Mouse (Mus musculus): ENCODE measurements around the gene Pacrg. TPM values are rescaled to one million over a fixed set of nuclear protein-coding genes. Genes with fewer than 3 reads are reported as not detected.

Pacrg gene
- total and polyA plus RNA-seq, 2 experiments from 2014 or later = 6.2 to 20.7 TPM

GRCm38 (mm10) chr17:10840731-10841201, 655 bp upstream of the Pacrg start:
- 2% methylated on average over 20 of the region's 20 CpGs for WGBS
- H3K9ac ChIP-seq = peak overlapping the region; percentile 78
- peak overlapping the region; percentile 82 for H3K4me2 ChIP-seq (ENCODE audit: low read depth)
- DNase-seq (peak; percentile 71), ATAC-seq (peak; percentile 58)
- H3K36me3 ChIP-seq (ENCODE audit: insufficient read depth) = no peaks in the 10 kb centered on the region
- peak overlapping the region; percentile 71 for H3K4me3 ChIP-seq (ENCODE audit: low read depth, low read length)
- H3K4me1 ChIP-seq (ENCODE audit: insufficient read depth) = no peaks in the 10 kb centered on the region; the same call in 1 of the 2 replicates
- peak; percentile 71 for TF ChIP-seq CTCF (IDR thresholded peaks at IDR 0.05; ENCODE audit: low read depth)
- H3K9me3 ChIP-seq (ENCODE audit: low read length) = no peaks in the 10 kb centered on the region
- peak overlapping the region; percentile 85 for H3K27ac ChIP-seq (ENCODE audit: low read depth, low read length)
- H3K27me3 ChIP-seq (ENCODE audit: insufficient read depth, low read length) = no peaks in the 10 kb centered on the region

- no peak overlapping the region for H3K9ac ChIP-seq
- H3K27ac ChIP-seq (ENCODE audit: low read depth, low read length) = no peak overlapping the region
- no peaks in the 10 kb centered on the region for H3K9me3 ChIP-seq (ENCODE audit: low read length)
- H3K4me3 ChIP-seq (ENCODE audit: low read depth, low read length) = no peak overlapping the region
- H3K4me1 ChIP-seq (ENCODE audit: insufficient read depth) = no peaks in the 10 kb centered on the region
- no peak for TF ChIP-seq CTCF (IDR thresholded peaks at IDR 0.05; ENCODE audit: low read depth)
- peak; percentile 22 for DNase-seq
- no peaks in the 10 kb centered on the region for H3K36me3 ChIP-seq (ENCODE audit: insufficient read depth)
- WGBS = 59% methylated on average over 4 of the region's 4 CpGs
- no peaks in the 10 kb centered on the region for H3K27me3 ChIP-seq (ENCODE audit: insufficient read depth, low read length)
- H3K4me2 ChIP-seq (ENCODE audit: low read depth) = no peak overlapping the region
- ATAC-seq = no peak
These were observed 21.1 kb downstream of the Pacrg start for GRCm38 (mm10) chr17:10818971-10819370.

- H3K4me2 ChIP-seq (ENCODE audit: low read depth) = no peak overlapping the region
- H3K4me1 ChIP-seq (ENCODE audit: insufficient read depth) = no peaks in the 10 kb centered on the region
- no peak for TF ChIP-seq CTCF (IDR thresholded peaks at IDR 0.05; ENCODE audit: low read depth)
- 64% methylated on average over 2 of the region's 2 CpGs for WGBS
- DNase-seq (no peak), ATAC-seq (no peak)
- H3K36me3 ChIP-seq (ENCODE audit: insufficient read depth) = no peaks in the 10 kb centered on the region
- no peak overlapping the region for H3K4me3 ChIP-seq (ENCODE audit: low read depth, low read length)
- no peaks in the 10 kb centered on the region for H3K9me3 ChIP-seq (ENCODE audit: low read length)
- no peak overlapping the region for H3K9ac ChIP-seq
- no peak overlapping the region for H3K27ac ChIP-seq (ENCODE audit: low read depth, low read length)
- H3K27me3 ChIP-seq (ENCODE audit: insufficient read depth, low read length) = no peaks in the 10 kb centered on the region
These were observed 31.5 kb downstream of the Pacrg start for GRCm38 (mm10) chr17:10808571-10808970.

- Histone ChIP-seq H3K4me3 (ENCODE audit: low read depth, low read length) (no peak overlapping the region), H3K27me3 (ENCODE audit: insufficient read depth, low read length) (no peaks in the 10 kb centered on the region), H3K9me3 (ENCODE audit: low read length) (no peaks in the 10 kb centered on the region), H3K36me3 (ENCODE audit: insufficient read depth) (no peaks in the 10 kb centered on the region), H3K9ac (no peak overlapping the region), H3K27ac (ENCODE audit: low read depth, low read length) (no peak overlapping the region), H3K4me2 (ENCODE audit: low read depth) (no peak overlapping the region), H3K4me1 (ENCODE audit: insufficient read depth) (no peaks in the 10 kb centered on the region)
- 44% methylated on average over 13 of the region's 13 CpGs for WGBS
- ATAC-seq (no peak), DNase-seq (peak; percentile 9)
- no peak for TF ChIP-seq CTCF (IDR thresholded peaks at IDR 0.05; ENCODE audit: low read depth)
These were observed 32.7 kb downstream of the Pacrg start for GRCm38 (mm10) chr17:10807261-10807998.

GRCm38 (mm10) chr17:10806692-10807091, 33.4 kb downstream of the Pacrg start:
- Histone ChIP-seq H3K27me3 (ENCODE audit: insufficient read depth, low read length) (no peaks in the 10 kb centered on the region), H3K4me3 (ENCODE audit: low read depth, low read length) (no peak overlapping the region), H3K36me3 (ENCODE audit: insufficient read depth) (no peaks in the 10 kb centered on the region), H3K27ac (ENCODE audit: low read depth, low read length) (no peak overlapping the region), H3K9me3 (ENCODE audit: low read length) (no peaks in the 10 kb centered on the region), H3K4me1 (ENCODE audit: insufficient read depth) (no peaks in the 10 kb centered on the region), H3K4me2 (ENCODE audit: low read depth) (no peak overlapping the region), H3K9ac (no peak overlapping the region)
- ATAC-seq = no peak
- no peak for TF ChIP-seq CTCF (IDR thresholded peaks at IDR 0.05; ENCODE audit: low read depth)
- WGBS = 77% methylated on average over 4 of the region's 4 CpGs
- DNase-seq = no peak

GRCm38 (mm10) chr17:10791661-10792060, 48.5 kb downstream of the Pacrg start:
- ATAC-seq = no peak
- TF ChIP-seq CTCF (IDR thresholded peaks at IDR 0.05; ENCODE audit: low read depth) = no peak
- H3K9ac ChIP-seq = no peak overlapping the region
- no peak overlapping the region for H3K4me2 ChIP-seq (ENCODE audit: low read depth)
- no peaks in the 10 kb centered on the region for H3K36me3 ChIP-seq (ENCODE audit: insufficient read depth)
- H3K4me3 ChIP-seq (ENCODE audit: low read depth, low read length) = no peak overlapping the region
- 37% methylated on average over 3 of the region's 3 CpGs for WGBS
- H3K27ac ChIP-seq (ENCODE audit: low read depth, low read length) = no peak overlapping the region
- H3K9me3 ChIP-seq (ENCODE audit: low read length) = no peaks in the 10 kb centered on the region
- DNase-seq = peak; percentile 34
- H3K4me1 ChIP-seq (ENCODE audit: insufficient read depth) = no peaks in the 10 kb centered on the region
- no peaks in the 10 kb centered on the region for H3K27me3 ChIP-seq (ENCODE audit: insufficient read depth, low read length)

- Histone ChIP-seq H3K4me3 (ENCODE audit: low read depth, low read length) (no peak overlapping the region), H3K9ac (no peak overlapping the region), H3K36me3 (ENCODE audit: insufficient read depth) (no peaks in the 10 kb centered on the region), H3K27ac (ENCODE audit: low read depth, low read length) (no peak overlapping the region), H3K9me3 (ENCODE audit: low read length) (no peaks in the 10 kb centered on the region), H3K4me1 (ENCODE audit: insufficient read depth) (no peaks in the 10 kb centered on the region), H3K27me3 (ENCODE audit: insufficient read depth, low read length) (no peaks in the 10 kb centered on the region), H3K4me2 (ENCODE audit: low read depth) (no peak overlapping the region)
- DNase-seq (no peak), ATAC-seq (no peak)
- TF ChIP-seq CTCF (IDR thresholded peaks at IDR 0.05; ENCODE audit: low read depth) = no peak
- WGBS = 67% methylated on average over 4 of the region's 4 CpGs
These were observed 55.6 kb downstream of the Pacrg start for GRCm38 (mm10) chr17:10784401-10784920.

All from forebrain, postnatal 0 days (tissue).